ENCODE assay signal across 9 mouse cellular contexts in genomic region chr16:13358741-13359140, GRCm38 (mm10).
DNase-seq lines count a peak whose midpoint lies in the region; ATAC-seq lines count a peak whose summit lies in the region.
"Had no signal": no experiment of that assay in that cellular context is flagged by ENCODE, and none has a peak within 500 bp of the region (broad histone marks: within the 10 kb centered on the region; RNA-seq: fewer than 3 reads in every experiment).

No protein-coding gene starts in this region.

- H3K9ac ChIP-seq in forebrain, embryonic 13.5 days, result 0 out of 2 replicates have a peak overlapping the region, but pooled peaks have one; percentile 47
- H3K9ac ChIP-seq in limb, embryonic 12.5 days (replicated peaks), result no peak overlapping the region
- H3K9ac ChIP-seq in hindbrain, embryonic 16.5 days (ENCODE audit: low read depth, low read length), result peak overlapping the region; percentile 39
- H3K9ac ChIP-seq in neural tube, embryonic 13.5 days, result peak overlapping the region; percentile 62

- H3K4me1 ChIP-seq in forebrain, embryonic 13.5 days, result peaks cover 28% of the 10 kb centered on the region
- peaks cover 30% of the 10 kb centered on the region for H3K4me1 ChIP-seq in forebrain, embryonic 10.5 days
- peaks cover 27% of the 10 kb centered on the region for H3K4me1 ChIP-seq in limb, embryonic 12.5 days (replicated peaks)
- peaks cover 23% of the 10 kb centered on the region for H3K4me1 ChIP-seq in limb, embryonic 10.5 days
- peaks cover 24% of the 10 kb centered on the region for H3K4me1 ChIP-seq in hindbrain, embryonic 16.5 days (ENCODE audit: control insufficient read depth, insufficient read depth, low read depth, low read length)
- H3K4me1 ChIP-seq in neural tube, embryonic 13.5 days (replicated peaks), result peaks cover 44% of the 10 kb centered on the region

- H3K36me3 ChIP-seq in forebrain, embryonic 13.5 days (ENCODE audit: poor library complexity, severe bottlenecking), result no peaks in the 10 kb centered on the region
- H3K36me3 ChIP-seq in forebrain, embryonic 10.5 days (replicated peaks), result no peaks in the 10 kb centered on the region
- no peaks in the 10 kb centered on the region for H3K36me3 ChIP-seq in limb, embryonic 12.5 days
- no peaks in the 10 kb centered on the region for H3K36me3 ChIP-seq in limb, embryonic 10.5 days
- no peaks in the 10 kb centered on the region for H3K36me3 ChIP-seq in hindbrain, embryonic 16.5 days (ENCODE audit: control insufficient read depth, insufficient read depth, low read length)
- no peaks in the 10 kb centered on the region for H3K36me3 ChIP-seq in neural tube, embryonic 13.5 days

- DNase-seq in forebrain, embryonic 10.5 days (ENCODE audit: extremely low spot score, low spot score), result no peak
- DNase-seq in limb, embryonic 10.5 days (ENCODE audit: low spot score), result no peak
- DNase-seq in thymus, postnatal 25 days, result no peak
- DNase-seq in MN1 (ENCODE audit: low spot score), result no peak

- H3K9me3 ChIP-seq in forebrain, embryonic 13.5 days (replicated peaks), result no peaks in the 10 kb centered on the region
- H3K9me3 ChIP-seq in forebrain, embryonic 10.5 days, result no peaks in the 10 kb centered on the region
- no peaks in the 10 kb centered on the region for H3K9me3 ChIP-seq in limb, embryonic 12.5 days
- no peaks in the 10 kb centered on the region for H3K9me3 ChIP-seq in limb, embryonic 10.5 days (replicated peaks)
- no peaks in the 10 kb centered on the region for H3K9me3 ChIP-seq in hindbrain, embryonic 16.5 days (ENCODE audit: control insufficient read depth, low read length)
- H3K9me3 ChIP-seq in neural tube, embryonic 13.5 days, result no peaks in the 10 kb centered on the region

- H3K4me2 ChIP-seq in forebrain, embryonic 13.5 days, result peak overlapping the region; percentile 46; the same call in 1 of the 2 replicates
- H3K4me2 ChIP-seq in limb, embryonic 12.5 days, result no peak overlapping the region
- peak overlapping the region; percentile 65 for H3K4me2 ChIP-seq in hindbrain, embryonic 16.5 days (ENCODE audit: low read length)
- H3K4me2 ChIP-seq in neural tube, embryonic 13.5 days, result peak overlapping the region; percentile 57

- no peak overlapping the region for H3K4me3 ChIP-seq in forebrain, embryonic 13.5 days
- no peak overlapping the region for H3K4me3 ChIP-seq in forebrain, embryonic 10.5 days
- no peak overlapping the region for H3K4me3 ChIP-seq in limb, embryonic 12.5 days (replicated peaks)
- no peak overlapping the region for H3K4me3 ChIP-seq in limb, embryonic 10.5 days
- H3K4me3 ChIP-seq in hindbrain, embryonic 16.5 days (ENCODE audit: low read length), result peak overlapping the region; percentile 34
- peak overlapping the region; percentile 32 for H3K4me3 ChIP-seq in neural tube, embryonic 13.5 days
- H3K4me3 ChIP-seq: erythroblast, embryonic 14.5 days had no signal

- no peak for ATAC-seq in forebrain, embryonic 13.5 days
- no peak for ATAC-seq in limb, embryonic 12.5 days (ENCODE audit: insufficient number of reproducible peaks, insufficient read depth, low FRiP score, low TSS enrichment, low read depth)
- ATAC-seq in hindbrain, embryonic 16.5 days, result no peak
- ATAC-seq in neural tube, embryonic 13.5 days (ENCODE audit: low read depth), result no peak

- H3K27ac ChIP-seq in forebrain, embryonic 13.5 days, result peak overlapping the region; percentile 49; the same call in 1 of the 2 replicates
- H3K27ac ChIP-seq in forebrain, embryonic 10.5 days, result no peak overlapping the region
- peak overlapping the region; percentile 31; the same call in 1 of the 2 replicates for H3K27ac ChIP-seq in limb, embryonic 12.5 days
- H3K27ac ChIP-seq in limb, embryonic 10.5 days, result no peak overlapping the region
- peak overlapping the region; percentile 70; the same call in 1 of the 2 replicates for H3K27ac ChIP-seq in hindbrain, embryonic 16.5 days (ENCODE audit: low read depth, low read length)
- H3K27ac ChIP-seq in neural tube, embryonic 13.5 days (replicated peaks), result peak overlapping the region; percentile 83

- no peaks in the 10 kb centered on the region for H3K27me3 ChIP-seq in forebrain, embryonic 13.5 days
- no peaks in the 10 kb centered on the region for H3K27me3 ChIP-seq in forebrain, embryonic 10.5 days (ENCODE audit: poor library complexity, severe bottlenecking)
- H3K27me3 ChIP-seq in limb, embryonic 12.5 days, result peaks cover 4% of the 10 kb centered on the region; the same call in 1 of the 2 replicates
- no peaks in the 10 kb centered on the region for H3K27me3 ChIP-seq in limb, embryonic 10.5 days (ENCODE audit: low read depth, poor library complexity, severe bottlenecking)
- H3K27me3 ChIP-seq in hindbrain, embryonic 16.5 days (replicated peaks; ENCODE audit: control insufficient read depth, insufficient read depth, low read length), result no peaks in the 10 kb centered on the region
- no peaks in the 10 kb centered on the region for H3K27me3 ChIP-seq in neural tube, embryonic 13.5 days

Comparison
In these comparisons a context has a peak if more than half of its experiments do, and no peak if none do; other contexts are left out.
1. H3K27ac ChIP-seq: peak in forebrain, embryonic 13.5 days (single experiment), limb, embryonic 12.5 days (single experiment), hindbrain, embryonic 16.5 days (single experiment) and neural tube, embryonic 13.5 days (single experiment); none in forebrain, embryonic 10.5 days (single experiment) and limb, embryonic 10.5 days (single experiment).
2. H3K4me3 ChIP-seq: peak in hindbrain, embryonic 16.5 days (single experiment) and neural tube, embryonic 13.5 days (single experiment); none in forebrain, embryonic 13.5 days (single experiment), forebrain, embryonic 10.5 days (single experiment), limb, embryonic 12.5 days (single experiment) and limb, embryonic 10.5 days (single experiment).